Mouse (Mus musculus): ENCODE measurements around the gene Far1.

The Far1 gene

GRCm38 (mm10) chr7:113513286-113513962 lies at the start of gene Far1:
Gene Far1, plus strand, starts transcription at chr7:113513834.
- peak; percentile 94 for DNase-seq (ENCODE audit: extremely low spot score, low spot score)

- no peak for DNase-seq (ENCODE audit: extremely low spot score, low spot score)
These were observed 45.3 kb upstream of the Far1 start for GRCm38 (mm10) chr7:113468345-113468744.

- DNase-seq (ENCODE audit: extremely low spot score, low spot score): no peak
These were observed 43.0 kb upstream of the Far1 start for GRCm38 (mm10) chr7:113470671-113471070.

GRCm38 (mm10) chr7:113471653-113472052 lies 42.0 kb upstream of the Far1 start:
- no peak for DNase-seq (ENCODE audit: extremely low spot score, low spot score)

GRCm38 (mm10) chr7:113495792-113496191 lies 17.8 kb upstream of the Far1 start:
- DNase-seq (ENCODE audit: extremely low spot score, low spot score): no peak

DNA sequence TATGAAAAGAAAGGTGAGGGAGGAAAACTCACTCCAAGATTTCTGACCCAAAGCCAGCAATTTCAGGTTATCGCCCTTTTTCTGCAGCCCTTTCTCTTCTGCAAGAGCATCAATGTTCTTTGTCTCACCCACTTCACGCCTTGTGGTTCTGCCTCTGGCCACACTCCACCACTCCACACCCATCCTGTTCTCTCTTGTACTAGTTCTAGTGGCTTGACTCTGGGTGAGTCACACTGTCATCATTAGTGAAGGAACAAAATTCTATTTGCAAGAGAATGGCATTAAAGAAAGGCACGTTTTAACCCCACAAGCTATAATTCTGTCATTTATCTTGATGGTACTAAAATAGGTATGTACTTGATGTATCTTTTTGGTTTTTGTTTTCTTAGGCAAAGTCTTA lies 15.2 kb upstream of the Far1 start:
- DNase-seq (ENCODE audit: extremely low spot score, low spot score): no peak

- no peak for DNase-seq (ENCODE audit: extremely low spot score, low spot score)
These were observed 13.8 kb upstream of the Far1 start for GRCm38 (mm10) chr7:113499821-113500220.

DNA sequence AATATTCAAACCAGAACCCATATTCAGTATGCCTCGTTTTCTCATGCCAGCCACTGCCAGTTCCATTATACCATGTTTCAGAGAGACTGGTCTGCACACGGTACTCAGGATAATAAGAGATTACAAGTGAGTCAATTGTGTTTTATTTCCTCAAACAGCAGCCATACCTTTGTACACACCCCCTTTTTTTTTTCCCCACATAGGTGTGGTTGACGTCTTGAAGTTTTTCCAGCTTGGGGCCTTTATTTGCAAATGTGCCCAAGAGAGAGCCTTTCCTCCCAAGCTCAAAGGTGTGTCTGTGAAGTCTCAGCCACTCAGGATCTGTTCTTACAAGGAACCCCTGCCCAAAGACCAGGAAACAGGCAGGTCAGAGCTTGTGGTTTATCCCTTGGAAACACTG lies 11.2 kb upstream of the Far1 start:
- DNase-seq (ENCODE audit: extremely low spot score, low spot score): no peak

- DNase-seq (ENCODE audit: extremely low spot score, low spot score): no peak
These were observed 8.6 kb upstream of the Far1 start for GRCm38 (mm10) chr7:113505047-113505446.

DNA sequence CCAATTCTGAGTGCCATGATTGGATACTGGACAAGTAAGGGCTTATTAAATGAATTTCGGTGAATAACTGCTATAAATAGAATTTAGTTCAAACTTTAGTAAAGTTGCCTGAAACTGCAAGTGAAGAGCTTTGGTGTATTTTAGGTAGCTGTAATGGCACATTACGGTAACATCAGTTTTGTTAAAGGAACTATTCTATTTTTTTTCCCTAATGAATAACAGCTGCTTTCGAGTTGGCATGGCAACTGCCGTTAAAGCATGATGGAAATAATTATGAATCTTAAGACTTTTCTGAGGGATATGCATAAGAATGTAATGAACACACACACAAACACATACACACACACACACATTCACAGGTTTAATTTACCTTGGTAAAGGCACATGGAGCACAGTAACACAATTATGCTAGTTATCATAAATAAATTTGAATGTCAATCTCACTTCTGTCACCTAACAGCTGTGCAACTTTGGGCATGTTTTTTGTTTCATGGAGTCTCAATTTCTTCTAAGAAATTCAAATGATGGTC lies 8.1 kb upstream of the Far1 start:
- DNase-seq (ENCODE audit: extremely low spot score, low spot score): no peak

DNA sequence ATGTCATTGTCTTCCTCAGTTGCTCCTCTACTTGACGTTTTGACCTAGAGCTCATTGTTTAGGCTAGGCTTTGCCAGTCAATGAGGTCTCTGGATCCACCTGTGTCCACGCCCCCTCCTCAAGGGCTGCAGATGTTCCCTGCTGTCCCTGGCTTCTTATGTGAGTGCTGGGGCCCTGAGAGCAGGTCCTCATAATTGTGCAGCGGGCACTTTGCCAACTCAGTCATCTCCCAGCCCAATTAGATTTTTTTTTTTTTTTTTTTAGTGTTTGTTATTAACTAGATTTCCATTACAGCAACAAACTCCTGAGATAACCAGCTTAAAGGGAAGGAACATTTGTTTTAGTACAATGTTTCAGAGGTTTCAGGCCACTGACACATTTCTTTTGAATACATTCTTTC lies 5.8 kb upstream of the Far1 start:
- DNase-seq (ENCODE audit: extremely low spot score, low spot score): no peak

GRCm38 (mm10) chr7:113511396-113511795 lies 2.2 kb upstream of the Far1 start:
- no peak for DNase-seq (ENCODE audit: extremely low spot score, low spot score)

DNA sequence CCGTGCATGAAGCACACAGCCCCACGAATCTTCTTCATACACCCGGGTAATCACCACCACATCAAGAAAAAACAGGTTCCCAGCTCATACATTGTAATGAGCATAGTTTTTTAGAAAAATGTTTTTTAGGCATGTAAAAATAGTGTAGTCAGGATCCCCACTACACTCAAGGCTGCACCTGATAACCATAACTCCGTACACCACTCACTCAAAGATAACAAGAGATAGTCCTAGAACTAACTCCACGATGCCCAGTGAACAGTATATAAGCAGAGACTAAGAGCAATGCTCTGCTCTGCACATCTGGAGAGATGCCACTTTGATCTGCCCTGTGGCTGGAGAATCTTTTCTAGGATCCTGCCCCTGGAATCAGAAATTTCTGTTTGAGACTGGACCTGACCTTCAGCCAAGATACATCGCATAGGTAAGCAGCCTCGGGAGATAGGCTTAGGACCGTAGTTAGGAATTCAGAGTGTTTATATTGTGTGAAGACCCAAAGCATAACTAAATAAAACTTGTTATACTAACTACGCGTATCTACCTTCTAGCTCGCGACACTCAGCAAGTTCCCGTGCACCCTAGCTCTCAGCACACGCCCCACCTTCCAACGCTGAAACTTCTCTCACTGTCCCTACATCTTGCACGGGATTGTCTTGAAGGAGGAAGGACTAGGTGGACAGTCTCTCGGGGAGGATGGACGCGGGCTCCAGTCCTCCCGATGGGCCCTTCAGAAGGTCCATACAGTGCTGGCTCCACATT lies 928 bp upstream of the Far1 start:
- no peak for DNase-seq (ENCODE audit: extremely low spot score, low spot score)

DNA sequence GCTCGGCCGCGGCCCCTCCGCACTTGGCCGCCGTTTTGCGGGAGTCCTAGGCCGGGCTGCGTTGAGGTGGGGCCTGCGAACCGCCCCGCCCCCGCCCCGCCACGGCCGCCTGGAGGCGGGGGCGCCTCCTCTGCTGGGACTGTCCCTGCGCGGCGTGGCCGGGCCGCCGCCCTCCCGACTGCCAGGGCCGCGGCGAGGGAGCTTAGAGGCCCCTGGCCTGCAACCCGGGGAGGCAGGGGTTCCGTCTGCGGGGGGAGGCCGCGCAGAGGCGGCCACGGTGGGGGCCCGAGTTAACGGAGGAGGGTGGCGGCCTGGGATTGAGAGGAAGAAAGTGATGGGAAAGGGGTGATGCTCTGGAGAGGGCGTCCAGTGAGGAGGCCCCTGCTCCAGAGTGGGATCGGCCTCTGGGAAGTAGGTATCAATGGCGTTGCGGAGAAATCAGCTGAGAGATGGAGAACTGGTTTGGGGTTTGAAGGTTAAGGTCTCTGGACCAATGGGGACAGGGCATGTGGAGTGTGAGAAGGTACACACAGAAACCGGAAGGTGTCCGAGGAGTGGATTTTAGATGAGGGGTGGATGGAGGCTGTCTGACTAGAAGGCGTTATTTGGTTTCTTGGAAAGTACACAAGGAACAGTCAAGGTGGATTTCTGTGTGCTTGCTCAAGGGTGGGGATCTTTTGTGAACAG lies 472 bp downstream of the Far1 start:
- DNase-seq (ENCODE audit: extremely low spot score, low spot score): no peak

- DNase-seq (ENCODE audit: extremely low spot score, low spot score): no peak
These were observed 2.2 kb downstream of the Far1 start for GRCm38 (mm10) chr7:113515831-113516230.

GRCm38 (mm10) chr7:113518419-113518818 lies 4.8 kb downstream of the Far1 start:
- DNase-seq (ENCODE audit: extremely low spot score, low spot score): no peak

GRCm38 (mm10) chr7:113518961-113519360 lies 5.3 kb downstream of the Far1 start:
- DNase-seq (ENCODE audit: extremely low spot score, low spot score): no peak

DNA sequence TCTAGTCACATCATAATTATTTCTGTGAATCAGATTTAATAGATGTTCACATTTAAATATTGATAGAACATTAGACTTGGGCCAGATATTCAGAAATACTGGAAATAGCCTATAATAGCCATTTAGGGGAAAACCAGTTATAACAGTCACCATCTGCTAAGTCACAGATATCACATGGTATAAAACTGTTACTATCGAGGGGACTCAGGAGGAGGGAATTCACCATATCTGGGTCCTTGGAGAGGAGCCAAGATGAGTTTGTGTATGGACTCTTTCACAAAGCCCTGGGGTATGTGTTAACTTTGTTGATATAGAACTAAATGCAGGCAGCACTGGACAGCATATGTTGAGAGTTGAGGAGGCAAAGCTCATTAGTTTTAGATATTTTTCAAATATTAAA lies 29.5 kb downstream of the Far1 start:
- DNase-seq (ENCODE audit: extremely low spot score, low spot score): no peak

- DNase-seq (ENCODE audit: extremely low spot score, low spot score): no peak
These were observed 38.3 kb downstream of the Far1 start for GRCm38 (mm10) chr7:113551742-113552463.

DNA sequence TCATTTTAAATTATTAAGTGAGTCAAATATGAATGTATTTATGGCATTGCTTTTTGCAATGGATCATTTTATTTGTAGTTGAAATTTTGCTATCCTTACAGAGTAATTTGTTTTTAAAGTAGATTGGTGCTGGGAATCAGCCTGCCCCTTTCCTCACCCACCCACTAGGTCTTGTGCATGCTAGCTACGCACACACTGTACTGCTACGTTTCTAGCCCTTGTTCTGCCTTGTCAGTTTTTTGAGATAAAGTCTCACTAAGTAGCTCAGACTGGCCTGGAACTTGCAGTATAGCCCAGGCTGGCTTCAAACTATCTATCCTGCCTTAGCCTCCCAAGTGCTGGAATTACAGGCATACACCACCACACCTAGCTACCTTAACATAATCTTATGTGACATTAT lies 38.9 kb downstream of the Far1 start:
- no peak for DNase-seq (ENCODE audit: extremely low spot score, low spot score)

DNA sequence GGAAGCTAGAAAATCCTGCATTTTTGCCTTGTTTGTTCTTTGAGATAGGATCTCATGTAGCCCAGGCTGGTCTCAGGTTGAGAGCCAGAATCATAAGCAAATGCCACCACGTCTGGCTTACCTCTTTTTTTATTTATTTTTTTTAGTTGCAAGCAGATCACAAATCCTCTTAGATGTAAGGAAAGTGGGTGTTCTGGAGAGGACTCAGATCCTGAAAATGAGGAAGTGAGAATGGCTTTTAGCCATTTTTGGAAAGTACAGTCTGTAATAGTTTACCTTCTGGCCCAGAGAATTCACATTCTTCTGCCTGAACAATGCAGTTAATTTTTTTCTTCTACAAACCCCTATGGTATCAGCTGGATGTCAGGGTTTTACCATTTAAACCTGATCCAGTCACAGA lies 42.5 kb downstream of the Far1 start:
- DNase-seq (ENCODE audit: extremely low spot score, low spot score): no peak

- DNase-seq (ENCODE audit: extremely low spot score, low spot score): no peak
These were observed 53.3 kb downstream of the Far1 start for GRCm38 (mm10) chr7:113566892-113567291.

Data from neural tube, embryonic 10.5 days (tissue).